Mouse (Mus musculus) kidney, adult 2 months (tissue): ENCODE results near the gene Ralgapa2.

ENCODE experiments used
- CTCF ChIP-seq: fragments of 200-500 bp; conservative IDR thresholded peaks from 2 replicates; pipeline ENCODE4 v1.5.1; 2011; ENCODE audit warnings: low read depth, mild to moderate bottlenecking, control low read depth, low read length, moderate library complexity, mixed read lengths; ENCODE audit not compliant: insufficient read depth, insufficient read length
- POLR2A ChIP-seq: fragments of 200-500 bp; IDR thresholded peaks from one replicate; pipeline ENCODE4 v1.6.1; 2011; ENCODE audit warnings: low read depth, low read length, control low read depth

DNA sequence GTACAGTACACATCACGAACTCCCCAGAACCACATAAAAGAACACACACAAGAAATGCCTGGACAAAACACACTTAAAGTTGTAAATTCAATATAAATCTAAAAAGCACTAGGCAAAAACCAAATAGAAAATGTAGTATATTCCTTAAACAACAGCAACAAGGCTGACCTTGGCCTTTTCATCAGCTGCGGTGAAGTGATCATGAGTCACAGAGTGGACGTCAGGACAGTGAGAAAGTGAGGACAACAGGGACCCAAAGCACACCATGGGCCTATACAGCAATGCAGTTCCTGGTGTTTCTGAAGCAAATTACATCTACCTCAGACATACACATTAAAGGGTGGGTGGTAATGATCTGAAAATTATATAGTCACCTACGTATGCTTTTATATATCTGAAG, 44.1 kb downstream of the Ralgapa2 start:
- TF ChIP-seq POLR2A (no peak), CTCF (no peak)
